Mouse (Mus musculus): ENCODE data around the gene Taf8.
A peak's percentile ranks its signal among the peaks of the same experiment; 100 is the strongest.

The Taf8 gene

GRCm38 (mm10) chr17:47484993-47485392 is 17.1 kb downstream of the Taf8 start:
- no peak for DNase-seq (ENCODE audit: low read depth, low spot score)

GRCm38 (mm10) chr17:47484241-47484921 is 17.7 kb downstream of the Taf8 start:
- DNase-seq (ENCODE audit: low read depth, low spot score) = peak; percentile 26

- peak; percentile 69 for DNase-seq (ENCODE audit: low read depth, low spot score)
Observed at GRCm38 (mm10) chr17:47482401-47482800, 19.7 kb downstream of the Taf8 start.

GRCm38 (mm10) chr17:47479887-47480286 is 22.2 kb downstream of the Taf8 start:
- no peak for DNase-seq (ENCODE audit: low read depth, low spot score)

GRCm38 (mm10) chr17:47475714-47476113 is 26.4 kb downstream of the Taf8 start:
- DNase-seq (ENCODE audit: low read depth, low spot score) = peak; percentile 50

- DNase-seq (ENCODE audit: low read depth, low spot score) = no peak
Observed at GRCm38 (mm10) chr17:47475181-47475580, 26.9 kb downstream of the Taf8 start.

GRCm38 (mm10) chr17:47474250-47474649 is 27.8 kb downstream of the Taf8 start:
- DNase-seq (ENCODE audit: low read depth, low spot score) = no peak

GRCm38 (mm10) chr17:47473434-47473974 is 28.6 kb downstream of the Taf8 start:
- DNase-seq (ENCODE audit: low read depth, low spot score) = peak; percentile 64

- DNase-seq (ENCODE audit: low read depth, low spot score) = no peak
Observed at GRCm38 (mm10) chr17:47472435-47473350, 29.4 kb downstream of the Taf8 start.

- DNase-seq (ENCODE audit: low read depth, low spot score) = no peak
Observed at GRCm38 (mm10) chr17:47470686-47471085, 31.4 kb downstream of the Taf8 start.

- DNase-seq (ENCODE audit: low read depth, low spot score) = no peak
Observed at GRCm38 (mm10) chr17:47470121-47470520, 32.0 kb downstream of the Taf8 start.

- no peak for DNase-seq (ENCODE audit: low read depth, low spot score)
Observed at GRCm38 (mm10) chr17:47469642-47470041, 32.5 kb downstream of the Taf8 start.

GRCm38 (mm10) chr17:47468466-47468865 is 33.6 kb downstream of the Taf8 start:
- DNase-seq (ENCODE audit: low read depth, low spot score) = no peak

GRCm38 (mm10) chr17:47468063-47468462 is 34.0 kb downstream of the Taf8 start:
- no peak for DNase-seq (ENCODE audit: low read depth, low spot score)

- no peak for DNase-seq (ENCODE audit: low read depth, low spot score)
Observed at GRCm38 (mm10) chr17:47467659-47468058, 34.4 kb downstream of the Taf8 start.

GRCm38 (mm10) chr17:47466284-47466683 is 35.8 kb downstream of the Taf8 start:
- DNase-seq (ENCODE audit: low read depth, low spot score) = no peak

GRCm38 (mm10) chr17:47465016-47465415 is 37.1 kb downstream of the Taf8 start:
- DNase-seq (ENCODE audit: low read depth, low spot score) = no peak

- DNase-seq (ENCODE audit: low read depth, low spot score) = no peak
Observed at GRCm38 (mm10) chr17:47464248-47464965, 37.7 kb downstream of the Taf8 start.

GRCm38 (mm10) chr17:47462728-47463388 is 39.2 kb downstream of the Taf8 start:
- peak; percentile 77 for DNase-seq (ENCODE audit: low read depth, low spot score)

- DNase-seq (ENCODE audit: low read depth, low spot score) = peak; percentile 20
Observed at GRCm38 (mm10) chr17:47462209-47462608, 39.9 kb downstream of the Taf8 start.

- DNase-seq (ENCODE audit: low read depth, low spot score) = no peak
Observed at GRCm38 (mm10) chr17:47461688-47462087, 40.4 kb downstream of the Taf8 start.

All from A20 (cell line).